Mouse (Mus musculus) mouse embryonic stem cell (cell line): ENCODE data around the gene Arhgap19.

Experiments used
- in situ Hi-C, 2 experiments: fragments of 300-500 bp; cut with MboI; formaldehyde crosslinking; loops; 1 replicate in 1 of 2; 3 replicates in 1 of 2; pipeline ENCODE4 v1.14.3; 2019 to 2020; ENCODE audit warnings: low sequenced_read_pairs in 2 of 2, low pct_unique_long_range_greater_than_20kb in 1 of 2, mixed read lengths in 1 of 2; ENCODE audit not compliant: unreplicated experiment in 1 of 2

The Arhgap19 gene

DNA sequence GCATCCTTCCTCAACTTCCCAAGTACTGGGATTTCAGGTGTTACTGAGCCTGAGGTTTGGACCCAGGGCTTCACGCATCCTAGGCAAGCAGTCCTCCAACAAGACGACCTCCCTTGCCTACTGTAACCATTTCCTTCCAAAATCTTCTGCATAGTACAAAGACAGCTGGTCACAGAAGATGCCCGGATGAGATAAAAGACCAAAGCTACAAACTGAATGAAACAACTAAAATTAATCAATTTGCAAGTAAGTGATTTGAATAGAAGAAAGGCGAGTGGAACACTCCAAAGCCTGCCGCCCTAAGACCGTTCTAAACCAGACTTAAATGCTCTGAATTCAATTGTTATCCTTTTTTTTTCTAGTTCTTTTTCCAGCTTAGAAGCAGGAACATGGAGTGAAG, 33.6 kb upstream of the Arhgap19 start:
- in situ Hi-C loops = no loop called here

DNA sequence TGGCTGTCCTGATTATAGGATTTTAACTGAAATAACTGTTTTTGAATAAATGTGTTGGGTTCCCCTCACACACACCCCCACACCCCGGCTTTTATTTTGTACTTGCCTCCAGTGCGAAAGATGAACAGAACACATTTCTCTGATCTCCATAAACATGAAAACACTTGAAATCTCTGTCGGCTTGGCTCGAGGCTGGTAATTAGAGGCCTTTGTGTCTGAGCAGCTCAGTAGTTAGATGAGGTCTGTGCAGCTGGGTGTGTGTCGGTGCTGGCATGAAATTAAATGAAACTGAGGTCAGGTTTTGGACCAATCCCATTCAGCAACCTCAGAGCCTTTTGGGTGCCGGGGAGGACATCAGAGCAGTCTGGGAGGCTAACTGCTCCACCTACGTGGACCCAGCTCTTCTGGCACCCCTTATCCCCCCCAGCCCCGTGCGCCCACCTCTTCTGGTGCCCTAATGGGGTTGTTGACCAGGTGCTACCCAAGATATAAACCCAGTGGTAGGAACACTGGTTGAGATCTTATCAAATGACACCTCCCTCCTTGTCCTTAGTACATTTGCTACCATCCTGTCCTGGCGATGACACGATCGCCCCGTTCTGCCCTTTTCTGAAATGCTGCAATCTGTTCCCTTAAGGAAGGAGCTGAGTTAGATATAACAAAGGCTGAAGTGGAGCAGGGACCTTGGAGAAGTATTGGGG, 30.8 kb upstream of the Arhgap19 start:
- in situ Hi-C loops = no loop called here

DNA sequence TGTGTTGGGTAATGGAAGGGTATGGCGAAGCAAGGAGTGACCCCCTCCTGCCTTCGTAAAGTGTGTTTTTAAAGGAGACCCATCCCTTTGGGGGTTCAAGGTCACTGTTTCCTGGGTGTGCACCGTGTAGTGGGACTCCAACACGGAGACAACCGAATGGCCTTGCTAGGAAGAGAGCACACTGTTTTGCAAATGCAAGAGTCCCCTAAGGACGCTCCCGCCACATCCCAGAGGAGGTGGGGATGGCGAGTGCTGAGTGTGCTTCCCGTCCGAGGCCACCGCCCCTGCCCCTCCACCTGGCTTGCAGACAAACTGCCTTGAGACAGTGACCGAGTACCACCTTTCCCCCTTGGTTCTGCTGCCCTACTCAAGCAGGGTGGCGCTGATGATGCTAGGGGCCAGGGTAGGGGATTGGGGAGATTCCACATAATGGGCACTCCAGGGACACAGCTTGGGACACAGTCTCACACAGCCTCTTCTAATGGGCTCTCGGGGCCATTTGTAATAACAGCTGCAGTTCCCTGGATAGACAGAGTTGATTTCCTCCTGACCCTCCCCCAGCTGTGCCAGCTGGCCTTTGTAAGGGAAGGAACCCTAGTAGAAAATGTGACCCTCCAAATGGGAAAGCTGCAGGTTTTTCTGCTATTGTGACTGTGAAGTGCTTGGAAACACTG, 30.0 kb upstream of the Arhgap19 start:
- in situ Hi-C loops = no loop called here

DNA sequence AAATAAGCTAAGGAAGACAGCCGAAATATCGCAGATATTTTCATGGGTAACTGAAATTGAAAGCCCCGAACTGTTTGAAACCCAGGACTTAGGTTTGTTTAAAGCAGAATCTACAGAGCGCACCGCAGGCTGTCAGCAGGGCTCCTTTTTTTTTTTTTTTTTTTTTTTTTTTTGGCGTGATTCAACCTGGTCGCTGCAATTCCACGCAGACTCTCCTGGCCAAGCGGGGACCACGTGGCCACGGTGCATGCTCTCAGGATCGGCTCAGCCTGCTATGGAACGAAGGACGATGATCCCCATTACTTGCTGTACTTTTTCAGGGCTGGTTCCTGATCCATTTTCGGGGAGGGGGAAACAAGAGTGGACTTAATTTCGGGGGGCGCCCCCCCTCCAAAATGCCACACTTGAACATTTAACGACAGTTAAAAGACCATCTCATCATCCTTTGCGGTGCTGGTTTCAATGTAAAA, 29.3 kb upstream of the Arhgap19 start:
- in situ Hi-C loops = no loop called here

DNA sequence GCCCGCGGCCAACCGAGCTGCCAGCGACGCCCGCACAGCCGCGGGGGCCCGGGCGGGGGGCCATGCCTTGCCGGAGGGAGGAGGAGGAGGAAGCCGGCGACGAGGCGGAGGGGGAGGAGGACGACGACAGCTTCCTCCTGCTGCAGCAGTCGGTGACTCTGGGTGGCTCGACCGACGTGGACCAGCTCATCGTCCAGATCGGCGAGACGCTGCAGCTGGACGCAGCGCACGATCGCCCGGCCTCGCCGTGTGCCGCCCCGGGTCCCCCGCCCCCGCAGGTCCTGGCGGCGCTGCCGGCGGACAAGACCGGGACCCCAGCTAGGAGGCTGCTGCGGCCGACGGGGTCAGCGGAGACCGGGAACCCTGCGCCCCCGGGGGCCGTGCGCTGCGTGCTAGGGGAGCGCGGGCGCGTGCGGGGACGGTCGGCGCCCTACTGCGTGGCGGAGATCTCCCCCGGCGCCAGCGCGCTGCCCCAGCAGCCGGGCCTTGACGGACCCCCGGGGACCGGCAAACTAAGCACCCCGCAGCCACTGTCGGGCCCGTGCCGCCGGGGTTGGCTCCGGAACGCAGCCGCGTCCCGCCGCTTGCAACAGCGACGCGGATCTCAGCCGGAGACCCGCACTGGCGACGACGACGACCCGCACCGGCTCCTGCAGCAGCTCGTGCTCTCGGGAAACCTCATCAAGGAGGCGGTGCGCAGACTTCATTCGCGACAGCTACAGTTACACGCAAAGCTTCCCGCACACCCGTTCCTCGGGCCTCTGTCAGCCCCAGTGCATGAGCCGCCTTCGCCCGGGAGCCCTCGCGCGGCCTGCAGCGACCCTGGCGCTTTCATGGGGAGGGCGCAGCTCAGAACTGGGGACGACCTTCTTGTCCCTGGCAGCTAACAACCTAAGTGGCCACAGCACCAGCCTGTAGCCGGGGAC, 28.5 kb upstream of the Arhgap19 start:
- in situ Hi-C loops = no loop called here

DNA sequence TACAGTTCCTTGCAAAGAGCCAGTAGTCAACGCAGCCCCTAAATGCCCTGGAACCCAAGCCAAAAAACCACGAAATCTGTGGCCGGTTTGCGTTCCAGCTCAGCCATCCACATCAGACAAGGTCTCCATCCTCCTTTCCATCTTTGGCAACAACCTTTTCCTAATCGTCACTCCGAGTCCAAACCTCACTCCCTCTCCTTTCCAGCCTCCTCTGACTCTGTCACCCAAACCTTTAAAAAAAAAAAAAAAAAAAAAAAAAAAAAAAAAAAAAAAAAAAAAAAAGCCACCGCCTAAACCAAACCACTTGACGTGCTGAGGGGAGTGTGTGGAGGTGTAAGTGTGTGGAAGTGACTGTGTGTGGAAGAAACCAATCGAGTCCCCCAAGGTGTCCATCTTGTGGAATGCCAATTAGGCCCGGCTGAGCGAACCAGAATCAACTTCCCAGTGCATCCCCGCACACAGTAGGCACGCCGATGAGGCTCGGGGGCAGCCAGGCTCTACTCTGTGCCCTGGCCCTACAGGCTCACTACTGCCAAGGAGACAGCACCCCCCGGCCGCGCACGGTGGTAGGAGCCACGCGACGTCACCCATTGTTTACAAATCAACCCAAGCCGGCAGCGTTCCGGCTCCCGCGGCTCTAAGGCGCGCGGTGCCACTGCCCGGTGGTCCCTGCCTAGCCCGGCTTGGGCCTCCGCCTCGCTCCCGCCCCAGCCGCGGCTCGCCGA, 27.7 kb upstream of the Arhgap19 start, which contains the start of gene Frat1:
Frat1 (plus strand) TSS at position 590 of the 725 bp plus-strand sequence.
- in situ Hi-C loops = no loop called here

DNA sequence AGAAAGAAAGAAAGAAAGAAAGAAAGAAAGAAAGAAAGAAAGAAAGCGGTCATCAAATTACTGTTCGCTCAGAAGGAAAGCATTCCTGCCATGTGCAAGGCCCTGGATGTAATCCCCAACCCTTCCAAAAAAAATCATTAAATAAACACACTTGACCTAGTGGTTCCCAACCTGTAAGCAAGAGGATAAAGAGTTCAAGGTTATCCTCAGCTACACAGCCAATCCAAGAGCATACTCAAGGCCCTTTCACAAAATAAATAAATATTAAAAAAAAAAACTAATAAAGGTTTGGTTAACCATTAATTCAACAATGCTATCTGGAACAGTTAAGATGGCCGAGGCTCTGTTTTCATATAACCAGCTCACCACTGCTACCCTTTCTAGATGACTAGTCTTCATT, 27.1 kb upstream of the Arhgap19 start:
- in situ Hi-C loops = no loop called here

DNA sequence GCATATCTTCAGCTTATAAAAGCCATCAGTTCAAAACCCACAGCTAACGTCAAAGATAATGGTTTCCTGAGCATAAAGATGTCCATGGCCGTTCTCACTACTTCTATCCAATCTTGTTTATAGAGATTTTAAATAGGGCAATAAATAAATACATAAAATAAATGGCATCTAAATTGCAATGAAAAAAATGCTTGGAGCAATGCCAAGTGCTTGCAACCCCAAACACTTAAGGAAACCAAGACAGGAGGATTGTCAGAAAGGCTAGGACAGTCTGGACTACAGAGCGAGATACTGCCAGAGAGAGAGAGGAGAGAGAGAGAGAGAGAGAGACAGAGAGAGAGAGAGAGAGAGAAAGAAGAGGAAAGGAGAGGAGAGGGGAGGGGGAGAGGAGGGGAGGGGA, 24.7 kb upstream of the Arhgap19 start:
- in situ Hi-C loops = no loop called here

DNA sequence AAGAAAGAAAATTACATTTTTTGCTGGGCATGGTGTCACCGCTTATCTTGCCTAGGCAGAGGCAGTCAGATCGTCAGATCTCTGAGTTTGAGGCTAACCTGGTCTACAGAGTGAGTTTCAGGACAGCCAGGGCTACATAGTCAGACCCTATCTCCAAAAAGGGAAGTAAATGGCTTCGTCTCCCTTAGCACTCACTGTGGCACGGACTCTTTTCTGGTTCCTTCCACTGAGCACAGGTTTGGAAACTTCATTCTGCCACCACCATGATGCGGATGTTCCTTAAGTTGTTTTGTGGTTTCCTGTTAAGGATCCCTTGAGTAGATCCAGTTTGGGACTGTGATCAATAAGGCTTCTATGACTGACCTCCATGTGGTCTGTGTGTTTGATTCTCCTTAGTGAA, 23.1 kb upstream of the Arhgap19 start:
- in situ Hi-C loops = no loop called here

DNA sequence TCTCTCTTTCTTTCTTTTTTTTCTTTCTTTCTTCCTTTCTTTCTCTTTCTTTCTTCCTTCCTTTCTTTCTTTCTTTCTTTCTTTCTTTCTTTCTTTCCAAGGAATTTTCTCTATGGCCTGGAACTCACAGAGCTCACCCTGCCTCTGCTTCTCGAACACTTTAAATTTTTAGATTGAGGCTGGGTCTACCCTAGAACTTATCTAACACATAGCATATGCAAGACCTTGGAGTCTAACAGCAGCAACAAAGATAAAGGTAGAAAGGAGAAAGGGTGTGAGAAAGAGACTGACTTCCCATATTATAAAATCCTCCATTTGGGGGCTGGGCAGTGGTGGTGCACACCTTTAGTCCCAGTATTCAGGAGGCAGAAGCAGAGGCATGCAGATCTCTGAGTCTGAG, 20.7 kb upstream of the Arhgap19 start:
- in situ Hi-C loops = no loop called here

DNA sequence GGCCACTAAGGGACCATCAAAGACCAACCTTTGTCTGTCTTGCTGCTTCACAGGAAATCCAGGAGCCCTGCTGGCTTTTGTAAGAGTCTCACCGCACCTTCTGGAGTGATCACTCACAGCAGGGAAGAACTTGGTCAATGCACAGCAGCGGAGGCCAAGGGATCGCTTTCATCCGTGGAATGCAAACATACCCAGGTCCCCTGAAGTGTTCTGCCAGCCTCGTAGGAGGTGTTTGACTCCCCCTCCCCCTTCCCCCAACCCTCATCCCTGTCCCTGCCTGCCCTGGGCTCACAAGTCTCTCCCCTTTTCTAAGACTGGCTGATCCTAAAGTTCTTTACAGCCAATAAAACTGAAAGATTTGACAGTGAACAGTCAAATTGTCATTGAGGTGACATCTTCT, 19.6 kb upstream of the Arhgap19 start:
- in situ Hi-C loops = no loop called here

DNA sequence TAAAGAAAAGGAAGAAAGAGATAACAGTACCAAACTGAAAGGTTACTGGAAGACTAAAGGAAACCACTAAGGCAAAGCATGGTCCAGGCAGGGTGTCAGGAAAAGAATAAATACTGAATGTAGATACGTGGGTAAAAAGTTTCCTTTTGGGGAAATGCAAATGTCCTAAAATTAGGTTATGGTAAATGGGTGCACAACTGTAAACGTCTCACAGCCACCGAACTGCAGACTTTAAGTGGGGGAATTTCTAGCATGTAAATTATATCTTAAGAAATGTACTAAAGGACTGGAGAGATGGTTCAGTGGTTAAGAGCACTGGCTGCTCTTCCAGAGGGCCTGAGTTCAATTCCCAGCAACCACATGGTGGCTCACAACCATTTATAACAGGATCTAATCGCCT, 16.9 kb upstream of the Arhgap19 start:
- in situ Hi-C loops = no loop called here

DNA sequence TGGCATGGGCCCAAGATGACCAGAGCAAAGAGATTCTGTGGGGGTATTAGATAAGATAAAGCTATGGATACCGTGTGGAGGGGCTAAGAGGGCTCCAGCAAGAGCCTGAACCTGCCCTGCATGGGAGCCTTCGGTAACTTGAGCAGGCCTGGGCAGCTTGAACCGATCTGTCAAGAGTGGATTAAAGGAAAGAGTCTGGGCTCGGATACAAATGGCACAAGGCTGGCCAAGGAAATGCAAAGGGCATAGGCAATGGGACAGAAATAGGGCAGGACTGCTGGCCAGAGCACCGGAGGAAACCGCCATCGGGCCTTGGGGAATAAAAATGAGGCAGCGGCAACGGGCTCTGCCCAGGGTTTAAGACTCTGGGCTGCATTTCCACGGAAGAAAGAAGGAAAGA, 15.5 kb upstream of the Arhgap19 start:
- in situ Hi-C loops = no loop called here

DNA sequence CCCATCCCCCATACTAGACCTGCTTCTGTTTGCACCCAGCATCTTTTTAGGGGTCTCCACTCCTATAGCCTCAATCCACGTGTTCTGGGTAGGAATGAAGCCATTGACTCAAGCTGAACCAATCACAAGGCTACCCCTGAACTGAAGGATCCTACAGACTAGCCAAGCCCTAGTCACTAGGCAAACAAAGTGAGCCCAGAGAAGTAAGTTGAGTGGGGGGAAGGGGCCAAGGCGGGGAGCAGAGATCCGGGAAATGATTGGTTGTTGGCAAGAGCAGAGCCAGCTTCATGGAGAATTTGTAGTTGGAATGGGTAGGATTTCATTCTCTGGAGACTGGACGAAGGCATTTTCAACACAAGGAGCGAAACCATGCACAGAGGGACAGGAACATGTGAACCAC, 15.1 kb upstream of the Arhgap19 start:
- in situ Hi-C loops = no loop called here

DNA sequence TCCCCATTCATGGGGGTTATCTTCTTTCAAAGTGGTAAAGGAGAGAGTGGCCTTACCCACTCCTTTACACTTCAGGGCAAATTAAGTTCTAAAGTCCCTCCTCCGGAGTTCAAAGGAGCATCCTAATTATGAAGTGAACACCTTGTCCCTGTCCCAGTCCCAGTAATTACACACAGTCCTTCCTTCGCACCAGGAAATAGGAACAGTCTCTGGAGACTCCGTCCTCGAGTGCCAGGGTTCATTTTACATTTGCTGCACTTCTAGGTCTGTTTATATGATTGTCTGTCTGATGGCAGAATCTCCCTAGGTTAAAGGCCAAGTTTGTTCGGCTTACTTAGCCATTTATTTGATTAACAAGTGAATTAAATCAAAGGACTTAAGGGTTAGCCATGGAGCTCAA, 14.6 kb upstream of the Arhgap19 start:
- in situ Hi-C loops = no loop called here

DNA sequence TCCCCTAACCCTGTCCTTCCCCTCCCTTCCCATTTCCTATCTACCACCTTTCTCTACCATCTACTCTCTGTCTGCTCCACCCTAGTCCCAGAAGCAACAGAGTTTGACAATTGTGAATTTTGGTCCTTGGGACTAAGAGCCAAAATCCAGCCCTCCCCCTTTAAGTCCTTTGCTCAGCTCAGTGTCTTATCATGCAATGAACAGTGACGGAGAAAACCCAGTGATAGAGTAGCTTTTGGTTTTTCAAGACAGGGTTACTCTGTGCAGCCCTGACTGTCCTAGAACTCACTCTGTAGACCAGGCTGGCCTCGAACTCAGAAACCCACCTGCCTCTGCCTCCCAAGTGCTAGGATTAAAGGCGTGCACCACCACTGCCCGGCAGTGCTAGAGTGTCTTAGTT, 11.5 kb upstream of the Arhgap19 start:
- in situ Hi-C loops = no loop called here

DNA sequence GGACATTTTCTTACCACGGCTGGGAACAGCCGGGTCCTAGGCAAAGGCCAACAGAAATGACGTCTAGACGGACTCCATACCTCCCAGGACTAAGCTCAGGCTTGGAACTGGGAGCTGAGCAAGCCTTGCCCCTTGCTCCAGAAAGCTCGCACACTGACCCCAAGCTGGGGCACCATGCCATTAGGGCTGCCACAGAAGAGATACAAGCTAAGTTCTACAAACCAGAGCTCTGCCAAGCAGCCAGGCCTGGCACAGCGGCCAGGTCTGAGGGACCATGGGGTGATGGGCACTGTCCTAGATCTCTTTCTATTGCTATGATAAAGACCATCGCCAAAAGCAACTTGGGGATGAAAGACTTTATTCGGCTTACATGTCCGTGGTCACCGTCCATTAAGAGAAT, 10.7 kb upstream of the Arhgap19 start:
- in situ Hi-C loops = no loop called here

DNA sequence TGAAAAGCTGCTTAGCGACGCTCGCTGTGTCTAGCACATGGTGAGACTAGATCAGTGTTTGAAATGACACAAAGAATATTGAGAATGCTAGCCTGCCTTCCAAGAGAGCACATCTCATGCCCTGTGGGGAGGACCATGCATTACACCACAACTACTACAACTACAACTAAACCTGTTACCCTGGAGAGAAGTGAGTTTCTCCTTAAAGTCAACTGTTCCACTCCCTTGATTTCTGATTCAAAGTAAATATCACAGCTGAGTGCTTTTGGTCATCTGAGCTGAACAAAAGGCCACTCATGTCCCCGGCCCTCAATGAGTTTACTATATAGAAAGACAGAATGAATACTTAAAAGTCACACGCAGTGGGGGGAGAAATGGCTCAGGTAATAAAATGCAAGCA, 8.2 kb upstream of the Arhgap19 start:
- in situ Hi-C loops = no loop called here
